Mouse (Mus musculus) lung, postnatal 0 days (tissue): ENCODE measurements around the gene Gm28635. TPM values are rescaled to one million over a fixed set of nuclear protein-coding genes. Genes with fewer than 3 reads are reported as not detected.

Experiments
- ATAC-seq: fragments of 200-750 bp; cut with Nextera tagmentation; 2 replicates; pipeline ENCODE4 v1.8.0; 2017; ENCODE audit warnings: moderate library complexity
- DNase-seq: peaks from one replicate; pipeline ENCODE4 v3.0.0-alpha.2; 2016; ENCODE audit warnings: low spot score
- H3K27ac ChIP-seq: fragments of 300-500 bp; sonication (generic); 2 replicates; pipeline ENCODE4 v1.5.1; 2014; ENCODE audit warnings: antibody characterized with exemption, mild to moderate bottlenecking, low read length, mixed read lengths
- H3K27me3 ChIP-seq: fragments of 300-500 bp; sonication (generic); replicated peaks from 2 replicates; pipeline ENCODE4 v1.6.1; 2014; ENCODE audit warnings: low read length, mixed read lengths; ENCODE audit not compliant: insufficient read depth
- H3K36me3 ChIP-seq: fragments of 300-500 bp; sonication (generic); 2 replicates; pipeline ENCODE4 v1.6.1; 2014; ENCODE audit warnings: low read length, mixed read lengths; ENCODE audit not compliant: insufficient read depth
- H3K4me1 ChIP-seq: fragments of 300-500 bp; sonication (generic); 2 replicates; pipeline ENCODE4 v1.6.1; 2014; ENCODE audit warnings: antibody characterized with exemption, low read depth, low read length, mixed read lengths; ENCODE audit not compliant: insufficient read depth
- H3K4me2 ChIP-seq: fragments of 300-500 bp; sonication (generic); replicated peaks from 2 replicates; pipeline ENCODE4 v1.6.1; 2014; ENCODE audit warnings: low read depth, mild to moderate bottlenecking, low read length, moderate library complexity, mixed read lengths
- H3K4me3 ChIP-seq: fragments of 300-500 bp; sonication (generic); 2 replicates; pipeline ENCODE4 v1.5.1; 2014; ENCODE audit warnings: low read depth, low read length
- H3K9ac ChIP-seq: fragments of 300-500 bp; sonication (generic); replicated peaks from 2 replicates; pipeline ENCODE4 v1.6.1; 2014; ENCODE audit warnings: low read depth, mild to moderate bottlenecking
- H3K9me3 ChIP-seq: fragments of 300-500 bp; sonication (generic); 2 replicates; pipeline ENCODE4 v1.6.1; 2016; ENCODE audit warnings: low read length, mixed read lengths
- CTCF ChIP-seq: IDR thresholded peaks from 2 replicates; pipeline ENCODE4 v1.5.1; 2016; ENCODE audit warnings: antibody characterized with exemption, mild to moderate bottlenecking
- EP300 ChIP-seq: IDR thresholded peaks from 2 replicates; pipeline ENCODE4 v1.6.1; 2016; ENCODE audit warnings: antibody characterized with exemption, mild to moderate bottlenecking, control low read depth
- WGBS: fragments of 180-500 bp; shearing (Covaris S2); extraction: QIAGEN DNeasy Blood & Tissue Kit; methylation state at CpG from one replicate; pipeline ENCODE4 v1.1.7; 2014; 5-methylcytosine and 5-hydroxymethylcytosine counted together
- polyA plus RNA-seq: library from polyadenylated mRNA; unstranded; fragments of >200 nt; fragmentation: Nextera tagmentation; extraction: Ambion mirVana; gene quantifications from 2 replicates; pipeline ENCODE4 v1.2.1, GENCODE M21; 2015

The Gm28635 gene
- polyA plus RNA-seq, 1 experiment from 2014 or later: not detected

DNA sequence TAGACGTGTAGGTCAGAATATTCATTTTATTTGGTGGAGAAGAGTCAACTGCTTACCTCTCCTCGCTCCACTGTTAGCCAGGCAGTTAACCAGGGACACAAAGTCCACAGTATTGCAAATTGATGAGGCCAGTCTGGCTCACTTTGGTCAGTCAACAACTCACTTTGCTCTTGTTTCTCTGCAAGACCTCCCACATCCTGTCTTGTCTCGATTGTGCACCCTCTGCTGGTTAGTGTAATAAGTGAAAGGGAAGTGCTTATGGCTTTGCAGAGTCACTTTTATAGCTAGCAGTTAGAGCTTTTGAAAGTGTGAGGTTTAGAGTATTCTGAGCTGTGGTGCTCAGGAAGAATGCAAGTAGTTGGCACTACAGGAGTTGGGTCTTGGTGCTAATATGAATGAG lies 17.6 kb downstream of the Gm28635 start:
- Histone ChIP-seq H3K27me3 (no peaks in the 10 kb centered on the region), H3K4me1 (no peaks in the 10 kb centered on the region), H3K9me3 (no peaks in the 10 kb centered on the region), H3K4me3 (no peak overlapping the region), H3K4me2 (no peak overlapping the region), H3K36me3 (no peaks in the 10 kb centered on the region), H3K27ac (no peak overlapping the region), H3K9ac (no peak overlapping the region)
- peak; percentile 83 for TF ChIP-seq CTCF
- TF ChIP-seq EP300: no peak
- peak; percentile 63; the same call in 1 of the 2 replicates for ATAC-seq
- DNase-seq: peak; percentile 82
- 60% methylated on average over 3 of the region's 3 CpGs for WGBS

DNA sequence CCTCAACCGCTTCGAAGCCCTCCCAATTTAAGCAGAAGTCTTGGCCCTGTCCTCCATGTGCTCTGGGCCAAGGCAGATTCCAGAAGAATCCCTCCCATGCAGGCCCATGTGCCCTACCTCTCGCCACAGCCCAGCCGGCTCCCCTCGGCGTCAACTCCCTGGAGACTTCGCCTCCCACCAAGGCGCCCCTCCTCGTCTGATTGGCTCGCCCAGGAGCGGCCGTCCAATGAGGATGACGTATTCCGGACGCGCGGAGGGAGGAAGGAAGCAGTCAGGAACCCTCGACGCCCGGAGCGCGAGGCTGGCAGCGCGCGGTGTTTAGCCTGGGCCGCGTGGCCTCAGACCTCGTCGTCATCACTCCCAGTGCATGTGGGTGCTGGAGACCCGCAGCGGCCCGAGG lies 19.0 kb downstream of the Gm28635 start, which contains the start of gene Btbd18:
TSS of gene Btbd18 (plus strand) at position 274 of the 400 bp plus-strand sequence.
- no peak within 1 kb of the TSS for H3K27ac ChIP-seq
- H3K27me3 ChIP-seq: no peaks in the 10 kb centered on the region
- no peaks in the 10 kb centered on the region for H3K4me1 ChIP-seq
- no peaks in the 10 kb centered on the region for H3K9me3 ChIP-seq
- TF ChIP-seq CTCF: no peak
- no peak for TF ChIP-seq EP300
- ATAC-seq (no peak), DNase-seq (no peak)
- WGBS: 94% methylated on average over 31 of the region's 32 CpGs
- no peak within 1 kb of the TSS for H3K9ac ChIP-seq
- no peak within 1 kb of the TSS for H3K4me2 ChIP-seq
- H3K4me3 ChIP-seq: no peak within 1 kb of the TSS
- no peaks in the 10 kb centered on the region for H3K36me3 ChIP-seq

DNA sequence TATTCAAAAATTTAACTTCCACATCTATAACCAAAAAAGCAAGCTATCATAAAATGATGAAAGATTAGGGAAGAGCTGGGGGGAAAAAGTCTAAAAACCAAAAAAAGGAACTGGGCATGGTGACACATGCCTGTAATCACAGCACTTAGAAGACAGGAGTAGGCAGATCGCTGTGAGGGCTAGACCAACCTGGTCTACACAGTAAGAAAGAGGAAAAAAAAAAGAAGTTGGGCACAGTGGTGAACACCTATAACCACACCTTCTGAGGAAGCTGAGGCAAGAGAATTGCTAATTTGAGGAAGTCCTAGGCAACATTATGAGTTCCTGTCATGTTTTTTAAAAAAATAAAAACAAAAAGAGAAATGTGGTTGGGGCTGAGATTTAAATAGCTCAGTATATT lies 22.0 kb downstream of the Gm28635 start:
- Histone ChIP-seq H3K4me3 (no peak overlapping the region), H3K4me2 (no peak overlapping the region), H3K4me1 (no peaks in the 10 kb centered on the region; the same call in 1 of the 2 replicates), H3K36me3 (no peaks in the 10 kb centered on the region), H3K27ac (no peak overlapping the region), H3K9me3 (no peaks in the 10 kb centered on the region), H3K27me3 (no peaks in the 10 kb centered on the region), H3K9ac (no peak overlapping the region)
- ATAC-seq (no peak), DNase-seq (no peak)
- TF ChIP-seq EP300: no peak
- WGBS: 58% methylated on average over 1 of the region's 1 CpGs

DNA sequence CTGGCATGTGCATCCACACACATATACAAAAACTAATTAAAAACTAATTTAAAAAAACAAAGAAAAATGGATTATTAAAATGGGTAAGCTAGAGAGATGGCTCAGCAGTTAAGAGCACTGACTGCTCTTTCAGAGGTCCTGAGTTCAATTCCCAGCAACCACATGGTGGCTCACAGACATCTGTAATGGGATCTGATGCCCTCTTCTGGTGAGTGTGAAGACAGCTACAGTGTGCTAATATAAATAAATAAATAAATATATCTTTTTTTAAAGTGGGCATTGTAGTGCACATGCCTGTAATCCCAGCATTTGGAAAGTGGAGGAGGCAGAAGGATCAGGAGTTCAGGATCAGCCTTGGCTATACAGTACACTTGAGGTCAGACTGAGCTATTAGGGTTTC lies 24.5 kb downstream of the Gm28635 start:
- H3K4me2 ChIP-seq: no peak overlapping the region
- H3K4me3 ChIP-seq: no peak overlapping the region
- no peaks in the 10 kb centered on the region; the same call in 1 of the 2 replicates for H3K4me1 ChIP-seq
- H3K9me3 ChIP-seq: no peaks in the 10 kb centered on the region
- no peak overlapping the region for H3K9ac ChIP-seq
- ATAC-seq: no peak
- H3K27ac ChIP-seq: no peak overlapping the region
- DNase-seq: no peak
- no peaks in the 10 kb centered on the region for H3K27me3 ChIP-seq
- no peaks in the 10 kb centered on the region for H3K36me3 ChIP-seq
- TF ChIP-seq CTCF (peak; percentile 56), EP300 (no peak)

DNA sequence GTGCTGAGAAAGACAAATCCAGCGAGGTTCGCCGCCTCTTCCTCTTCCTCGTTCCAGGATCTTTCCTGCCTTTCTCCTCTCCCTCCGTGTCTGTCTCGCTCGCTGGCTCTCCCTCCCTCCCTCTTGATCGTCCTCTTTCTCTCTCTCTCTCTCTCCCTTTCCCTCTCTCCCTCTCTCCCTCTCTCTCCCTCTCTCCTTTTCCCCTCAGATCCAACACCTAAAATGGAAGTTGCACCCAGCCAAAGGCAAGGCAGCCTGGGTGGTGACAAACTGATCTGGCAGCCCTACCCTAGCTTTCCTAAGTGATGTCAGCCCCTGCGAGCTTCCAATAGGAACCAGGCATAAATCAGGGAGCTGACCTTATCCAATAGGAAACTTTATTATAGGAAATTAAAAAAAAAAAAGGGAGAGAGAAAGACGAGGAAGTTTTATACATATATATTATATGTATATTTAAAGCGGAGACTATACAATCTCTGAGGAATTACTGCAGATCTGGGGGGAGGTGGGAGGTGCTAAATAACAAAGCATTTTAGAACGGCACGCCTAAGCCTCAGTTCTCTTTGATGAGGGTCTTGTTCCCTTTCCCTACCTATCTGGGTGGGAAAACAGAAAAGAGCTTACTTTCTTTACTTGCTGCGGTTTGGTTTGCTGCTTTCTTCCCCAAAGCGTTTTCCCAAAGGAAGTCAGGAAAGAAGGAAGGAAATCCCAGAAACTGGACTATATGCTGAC lies 27.2 kb downstream of the Gm28635 start, which contains the start of gene Ctnnd1:
TSS of gene Ctnnd1 (minus strand) at position 302 of the 732 bp plus-strand sequence.
- under 1% methylated on average over 15 of the region's 15 CpGs for WGBS
- peak; percentile 99 for DNase-seq

DNA sequence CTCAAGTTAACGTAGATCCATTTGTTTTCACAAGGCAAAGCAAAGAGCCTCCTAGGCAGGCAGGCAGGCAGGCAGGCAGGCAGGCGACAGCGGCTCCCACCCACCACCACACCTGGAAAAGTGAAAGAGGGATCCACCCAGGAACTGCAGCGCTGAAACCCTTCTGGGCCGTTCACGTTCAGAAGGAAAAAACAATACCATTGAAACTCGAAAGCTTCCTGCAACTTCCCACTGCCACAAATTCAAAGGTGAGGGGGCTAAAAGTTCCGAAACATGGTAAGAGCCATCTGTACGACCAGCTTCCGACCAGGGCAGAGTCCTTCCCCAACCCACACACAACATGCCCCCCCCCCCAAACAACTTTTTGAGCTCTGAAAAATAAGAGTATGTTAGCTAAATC lies 28.2 kb downstream of the Gm28635 start:
- ATAC-seq (no peak), DNase-seq (peak; percentile 58)
- Histone ChIP-seq H3K4me1 (peaks cover 3% of the 10 kb centered on the region), H3K9me3 (no peaks in the 10 kb centered on the region), H3K4me3 (peak overlapping the region; percentile 73), H3K36me3 (no peaks in the 10 kb centered on the region), H3K9ac (peak overlapping the region; percentile 80), H3K4me2 (peak overlapping the region; percentile 66), H3K27ac (peak overlapping the region; percentile 96), H3K27me3 (no peaks in the 10 kb centered on the region)
- WGBS: 1% methylated on average over 10 of the region's 10 CpGs
- TF ChIP-seq EP300 (no peak), CTCF (no peak)

More for the DNA sequence above, 27.2 kb downstream of the Gm28635 start, which contains the start of gene Ctnnd1:
- H3K4me2 ChIP-seq: peak within 1 kb of the TSS; percentile 69
- ATAC-seq: peak; percentile 100
- no peaks in the 10 kb centered on the region for H3K36me3 ChIP-seq
- H3K4me1 ChIP-seq: peaks cover 3% of the 10 kb centered on the region
- peak within 1 kb of the TSS; percentile 96 for H3K27ac ChIP-seq
- no peaks in the 10 kb centered on the region for H3K27me3 ChIP-seq
- H3K9ac ChIP-seq: peak within 1 kb of the TSS; percentile 82
- H3K4me3 ChIP-seq: peak within 1 kb of the TSS; percentile 73
- no peaks in the 10 kb centered on the region for H3K9me3 ChIP-seq
- TF ChIP-seq CTCF: no peak
- TF ChIP-seq EP300: peak; percentile 54
